Mouse (Mus musculus) mouse embryonic stem cell (cell line): Measurements from ENCODE around the gene Sugct.

Source experiments
- in situ Hi-C, 2 experiments: fragments of 300-500 bp; cut with MboI; formaldehyde crosslinking; loops; 1 replicate in 1 of 2; 3 replicates in 1 of 2; pipeline ENCODE4 v1.14.3; 2019 to 2020; ENCODE audit warnings: low sequenced_read_pairs in 2 of 2, low pct_unique_long_range_greater_than_20kb in 1 of 2, mixed read lengths in 1 of 2; ENCODE audit not compliant: unreplicated experiment in 1 of 2

Sugct gene

GRCm38 (mm10) chr13:17694911-17695699 is at the start of gene Sugct, which contains the start of gene Mplkip:
Gene Sugct (minus strand): TSS chr13:17695553.
Gene Mplkip (plus strand): TSS chr13:17695192.
- in situ Hi-C loops: no loop called here

DNA sequence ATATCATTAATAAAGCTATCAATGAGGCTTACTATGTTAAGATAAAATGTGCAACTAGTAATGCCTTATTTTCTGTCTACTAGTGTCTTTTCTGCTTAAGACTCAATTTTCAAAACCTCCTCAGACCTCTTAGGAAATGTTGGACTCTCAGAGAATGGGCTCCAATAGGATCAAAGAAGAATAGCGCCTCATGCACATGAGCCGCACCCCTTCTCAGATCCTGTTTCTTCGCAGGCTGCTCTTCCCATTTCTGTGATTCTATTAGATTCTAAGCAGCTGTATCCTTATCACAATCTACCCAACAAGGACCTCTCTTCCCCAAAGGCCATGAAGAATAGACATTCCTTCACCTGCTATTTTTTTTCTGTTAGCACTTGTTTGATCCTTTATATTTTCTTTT is 33.4 kb upstream of the Sugct start:
- in situ Hi-C loops: no loop called here

DNA sequence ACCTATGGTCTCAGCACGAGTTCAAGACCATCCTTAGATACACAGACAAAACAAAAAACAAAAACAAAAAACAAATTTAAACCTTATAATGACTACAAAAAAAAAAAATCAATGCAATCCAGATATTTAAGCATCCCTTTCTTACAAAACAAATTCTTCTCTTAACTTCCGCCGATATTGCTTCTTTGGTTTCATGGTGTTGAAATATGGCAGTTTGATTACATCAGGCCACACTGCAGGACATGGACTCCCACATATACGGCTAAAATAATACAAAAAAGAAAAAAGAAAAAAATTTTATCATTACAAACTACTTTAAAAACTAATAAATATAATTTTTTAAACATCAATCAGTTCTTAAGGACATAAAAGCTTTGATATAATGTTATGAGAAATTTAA is 32.6 kb upstream of the Sugct start:
- in situ Hi-C loops: no loop called here

DNA sequence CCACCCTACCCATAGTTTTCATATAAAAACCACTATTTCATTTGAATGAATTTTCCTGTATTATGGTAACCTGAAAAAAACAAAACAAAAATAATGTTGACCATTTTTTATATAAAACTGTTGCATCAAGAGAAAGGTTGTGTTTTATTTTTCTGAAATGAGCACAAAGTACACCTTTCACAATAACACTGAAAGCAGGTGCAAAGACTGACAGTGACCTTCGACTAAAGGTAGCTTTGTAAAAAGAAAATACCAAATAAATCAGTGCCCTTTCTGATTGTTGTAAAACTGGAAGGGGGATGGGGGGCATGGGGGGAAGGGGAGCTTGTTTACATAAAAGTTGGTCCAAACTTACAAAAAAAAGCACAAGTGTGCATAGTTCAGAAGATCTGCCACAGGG is 22.0 kb upstream of the Sugct start:
- in situ Hi-C loops: no loop called here

- in situ Hi-C loops: no loop called here
Measured at GRCm38 (mm10) chr13:17708784-17709311, 13.5 kb upstream of the Sugct start.

DNA sequence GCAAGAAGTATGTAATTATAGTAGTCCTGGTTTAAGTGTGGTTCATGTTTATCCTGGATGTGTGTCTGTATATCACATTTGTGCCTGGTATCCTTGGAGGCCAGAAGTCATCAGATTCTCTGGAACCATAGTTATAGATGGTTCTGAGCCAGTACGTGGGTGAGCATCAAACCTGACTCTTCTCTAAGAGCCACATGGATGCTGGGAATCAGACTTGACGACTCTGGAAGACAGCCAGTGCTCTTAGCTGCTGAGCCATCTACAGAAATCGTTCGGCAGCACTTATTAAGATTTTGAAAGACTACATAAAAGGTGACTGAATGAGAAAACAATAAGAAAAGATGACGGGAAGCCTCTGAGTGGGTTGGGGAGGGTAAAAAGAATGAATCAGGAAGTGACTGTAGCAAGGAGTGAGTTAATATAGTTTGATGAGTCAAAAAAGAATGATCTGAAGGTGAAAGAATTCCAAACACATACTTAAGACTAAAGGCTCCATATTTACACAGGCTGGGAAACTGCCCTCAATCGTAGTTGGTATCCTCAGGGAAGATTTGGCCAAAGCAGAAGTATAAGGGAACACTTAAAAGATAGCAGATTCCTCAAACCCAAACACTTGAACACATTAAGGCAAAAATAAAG is 10.0 kb upstream of the Sugct start:
- in situ Hi-C loops: no loop called here

GRCm38 (mm10) chr13:17702311-17702710 is 7.0 kb upstream of the Sugct start:
- in situ Hi-C loops: no loop called here

DNA sequence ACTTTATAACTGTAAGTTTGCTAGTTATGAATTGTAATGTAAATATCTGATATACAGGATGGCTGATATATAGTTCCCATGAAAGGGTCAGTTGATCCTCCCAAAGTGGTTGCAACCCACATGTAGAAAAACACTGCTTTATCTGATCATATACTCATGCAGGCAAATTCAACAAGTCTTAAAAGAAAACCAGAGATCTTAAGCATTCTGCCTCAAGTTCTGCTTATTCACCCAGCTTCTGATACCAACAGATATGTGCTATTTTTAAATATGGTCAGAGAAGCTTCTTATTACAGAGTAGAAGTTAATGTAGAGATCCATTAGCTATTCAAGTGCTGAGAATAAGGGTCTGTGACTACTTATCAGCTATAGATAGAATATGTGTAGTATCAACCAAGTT is 6.0 kb upstream of the Sugct start:
- in situ Hi-C loops: no loop called here

- in situ Hi-C loops: no loop called here
Measured at GRCm38 (mm10) chr13:17700090-17700715, 4.8 kb upstream of the Sugct start.

GRCm38 (mm10) chr13:17695898-17696580 is 686 bp upstream of the Sugct start:
- in situ Hi-C loops: no loop called here

DNA sequence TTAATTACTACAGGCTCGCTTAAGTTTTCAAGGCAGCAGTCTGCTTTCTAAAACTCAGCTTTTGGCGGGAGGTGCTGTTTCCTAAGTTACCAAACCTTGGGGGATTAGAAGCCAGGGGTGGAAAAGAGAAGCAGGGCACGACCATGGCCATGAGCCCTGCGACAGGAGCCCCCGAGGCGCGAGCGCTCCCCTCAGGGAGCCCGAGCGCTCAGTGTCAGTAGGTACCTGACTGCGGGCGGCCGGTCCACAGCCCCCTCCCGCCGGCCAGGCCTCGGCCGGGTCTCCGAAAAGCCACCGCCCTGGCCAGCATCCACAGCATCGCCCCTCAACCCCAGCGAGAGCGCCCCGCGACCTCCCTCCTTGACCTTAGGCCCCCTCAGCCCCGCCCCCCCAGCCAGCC is 939 bp downstream of the Sugct start:
- in situ Hi-C loops: no loop called here

GRCm38 (mm10) chr13:17693816-17694215 is 1.5 kb downstream of the Sugct start:
- in situ Hi-C loops: no loop called here

- in situ Hi-C loops: no loop called here
Measured at GRCm38 (mm10) chr13:17691436-17691835, 3.9 kb downstream of the Sugct start.

- in situ Hi-C loops: no loop called here
Measured at GRCm38 (mm10) chr13:17690686-17691085, 4.7 kb downstream of the Sugct start.

- in situ Hi-C loops: no loop called here
Measured at GRCm38 (mm10) chr13:17689461-17689860, 5.9 kb downstream of the Sugct start.

DNA sequence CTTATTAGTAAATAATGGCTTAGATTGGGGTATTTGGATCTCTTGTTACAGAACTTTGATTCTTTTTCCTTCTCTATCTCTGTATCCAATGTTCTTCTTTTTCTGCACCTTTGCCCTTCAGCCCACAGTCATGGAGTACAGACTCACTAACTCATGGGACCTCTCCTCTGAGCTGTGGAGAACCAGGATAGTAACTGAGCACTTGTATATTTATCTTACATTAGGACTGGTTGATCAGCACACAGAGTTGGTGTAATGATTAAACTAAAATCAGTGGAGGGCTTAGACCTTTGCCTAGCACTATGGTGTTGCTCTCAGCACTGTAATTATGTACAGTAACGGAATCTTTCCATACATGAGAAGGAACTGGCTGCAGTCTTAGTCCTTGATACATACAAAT is 24.2 kb downstream of the Sugct start:
- in situ Hi-C loops: loop anchor here in 1 of 2 experiments (25.0 kb wide), 1 partner anchor 834 kb away; no protein-coding TSS in a partner anchor

DNA sequence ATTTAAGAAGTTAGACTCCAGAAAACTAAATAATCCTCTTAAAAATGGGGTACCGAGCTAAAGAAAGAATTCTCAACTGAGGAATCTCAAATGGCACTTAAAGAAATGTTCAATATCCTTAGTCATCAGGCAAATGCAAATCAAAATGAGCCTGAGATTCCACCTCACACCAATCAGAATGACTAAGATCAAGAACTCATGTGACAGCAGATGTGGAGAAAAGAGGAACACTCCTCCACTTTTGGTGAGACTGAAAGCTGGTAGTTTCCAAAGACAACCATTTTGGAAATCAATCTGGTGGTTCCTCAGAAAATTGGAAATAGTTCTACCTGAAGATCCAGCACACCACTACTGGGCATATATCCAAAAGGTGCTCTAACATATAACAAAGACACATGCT is 28.0 kb downstream of the Sugct start:
- in situ Hi-C loops: loop anchor here in 1 of 2 experiments (25.0 kb wide), 1 partner anchor 830 kb away; no protein-coding TSS in a partner anchor

DNA sequence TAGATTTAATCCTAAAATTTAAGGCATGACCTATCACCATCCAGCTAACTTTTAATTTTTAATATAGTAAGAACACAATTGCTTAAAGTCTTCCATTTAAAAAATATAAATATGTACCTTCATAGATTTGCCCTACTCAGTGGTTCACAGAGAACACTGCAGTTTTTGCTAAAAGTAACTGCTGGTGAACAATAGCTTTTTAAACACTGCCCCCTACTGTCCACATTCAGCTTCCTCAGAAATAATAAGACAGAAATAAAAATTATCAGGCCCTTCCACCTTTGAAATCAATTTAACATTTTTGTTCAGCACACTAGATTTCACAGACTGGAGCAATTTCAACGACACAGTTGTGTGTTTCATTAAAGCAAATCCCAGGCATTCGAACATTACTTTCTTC is 53.1 kb downstream of the Sugct start:
- in situ Hi-C loops: no loop called here

- in situ Hi-C loops: no loop called here
Measured at GRCm38 (mm10) chr13:17638008-17638407, 57.3 kb downstream of the Sugct start.
